Mouse (Mus musculus): ENCODE data around the gene Samd13. TPM values are rescaled to one million over a fixed set of nuclear protein-coding genes. Genes with fewer than 3 reads are reported as not detected.

Samd13 gene
- polyA plus RNA-seq, 2 experiments = 0.06 to 0.15 TPM

- Histone ChIP-seq H3K9ac (replicated peaks) (no peak overlapping the region), H3K27ac (no peak overlapping the region), H3K27me3 (ENCODE audit: control insufficient read depth, insufficient read depth, low read length) (no peaks in the 10 kb centered on the region; the same call in 1 of the 2 replicates), H3K4me1 (replicated peaks; ENCODE audit: control insufficient read depth in 2 of 2, insufficient read depth in 2 of 2, low read length in 1 of 2) (peaks cover 0 to 4% of the 10 kb centered on the region in 2 experiments; a peak in 1 of 4 replicates), H3K4me2 (ENCODE audit: low read depth) (no peak overlapping the region), H3K9me3 (ENCODE audit: control insufficient read depth, low read length) (no peaks in the 10 kb centered on the region), H3K36me3 (replicated peaks; ENCODE audit: control insufficient read depth, insufficient read depth, low read depth) (no peaks in the 10 kb centered on the region), H3K4me3 (ENCODE audit: insufficient read depth in 1 of 2, low read depth in 2 of 2, low read length in 2 of 2) (no peak overlapping the region)
- WGBS (ENCODE audit: insufficient replicate concordance) = 60% methylated on average over 7 of the region's 7 CpGs
- DNase-seq (ENCODE audit: low read depth in 3 of 3, low spot score in 3 of 3) (no peak), ATAC-seq (ENCODE audit: insufficient read depth) (no peak)
- TF ChIP-seq CTCF (IDR thresholded peaks at IDR 0.05; ENCODE audit: low read depth) (no peak), EP300 (IDR thresholded peaks at IDR 0.05; ENCODE audit: low read depth) (no peak)
Measured at GRCm38 (mm10) chr3:146712305-146712704, 26.9 kb upstream of the Samd13 start.

- no peak for ATAC-seq (ENCODE audit: insufficient read depth)
- Histone ChIP-seq H3K9me3 (ENCODE audit: control insufficient read depth, low read length) (no peaks in the 10 kb centered on the region), H3K4me3 (ENCODE audit: insufficient read depth in 1 of 2, low read depth in 2 of 2, low read length in 2 of 2) (no peak overlapping the region), H3K4me1 (replicated peaks; ENCODE audit: control insufficient read depth in 2 of 2, insufficient read depth in 2 of 2, low read length in 1 of 2) (peaks cover 0 to 4% of the 10 kb centered on the region in 2 experiments; a peak in 1 of 4 replicates), H3K27me3 (ENCODE audit: control insufficient read depth, insufficient read depth, low read length) (no peaks in the 10 kb centered on the region; the same call in 1 of the 2 replicates), H3K4me2 (ENCODE audit: low read depth) (no peak overlapping the region), H3K27ac (no peak overlapping the region), H3K9ac (replicated peaks) (no peak overlapping the region), H3K36me3 (replicated peaks; ENCODE audit: control insufficient read depth, insufficient read depth, low read depth) (no peaks in the 10 kb centered on the region)
- TF ChIP-seq CTCF (IDR thresholded peaks at IDR 0.05; ENCODE audit: low read depth) = no peak
- TF ChIP-seq EP300 (IDR thresholded peaks at IDR 0.05; ENCODE audit: low read depth) = no peak
- DNase-seq (ENCODE audit: low read depth in 3 of 3, low spot score in 3 of 3) = no peak
- WGBS (ENCODE audit: insufficient replicate concordance) = 40% methylated on average over 6 of the region's 6 CpGs
Measured at GRCm38 (mm10) chr3:146711559-146711958, 26.2 kb upstream of the Samd13 start.

DNA sequence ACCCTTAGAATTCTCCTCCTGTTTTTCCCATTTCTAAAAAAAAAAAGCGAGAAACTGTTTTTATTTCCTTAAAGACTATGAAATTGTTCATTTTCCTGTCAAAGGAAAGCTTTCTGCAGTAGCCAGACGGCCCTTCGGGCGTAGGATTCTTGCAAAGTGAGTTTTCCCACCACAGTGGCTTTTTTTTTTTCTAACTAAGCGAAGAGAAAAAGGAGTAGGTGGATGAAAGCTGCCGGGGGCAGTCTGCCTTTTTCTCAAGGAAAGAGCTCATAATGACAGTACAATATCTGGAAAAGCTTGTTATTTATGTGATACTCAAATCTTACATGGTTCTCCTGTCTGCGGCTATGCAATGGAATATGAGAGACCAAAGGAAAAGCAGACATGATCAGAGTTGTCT lies 25.7 kb upstream of the Samd13 start:
- Histone ChIP-seq H3K9me3 (ENCODE audit: control insufficient read depth, low read length) (no peaks in the 10 kb centered on the region), H3K4me1 (replicated peaks; ENCODE audit: control insufficient read depth in 2 of 2, insufficient read depth in 2 of 2, low read length in 1 of 2) (peaks cover 0 to 4% of the 10 kb centered on the region in 2 experiments; a peak in 1 of 4 replicates), H3K36me3 (replicated peaks; ENCODE audit: control insufficient read depth, insufficient read depth, low read depth) (no peaks in the 10 kb centered on the region), H3K4me3 (ENCODE audit: insufficient read depth in 1 of 2, low read depth in 2 of 2, low read length in 2 of 2) (no peak overlapping the region), H3K4me2 (ENCODE audit: low read depth) (no peak overlapping the region), H3K27me3 (ENCODE audit: control insufficient read depth, insufficient read depth, low read length) (no peaks in the 10 kb centered on the region; the same call in 1 of the 2 replicates), H3K9ac (replicated peaks) (no peak overlapping the region), H3K27ac (no peak overlapping the region)
- no peak for DNase-seq (ENCODE audit: low read depth in 3 of 3, low spot score in 3 of 3)
- WGBS (ENCODE audit: insufficient replicate concordance) = 77% methylated on average over 7 of the region's 7 CpGs
- no peak for TF ChIP-seq CTCF (IDR thresholded peaks at IDR 0.05; ENCODE audit: low read depth)
- TF ChIP-seq EP300 (IDR thresholded peaks at IDR 0.05; ENCODE audit: low read depth) = no peak
- no peak for ATAC-seq (ENCODE audit: insufficient read depth)

DNA sequence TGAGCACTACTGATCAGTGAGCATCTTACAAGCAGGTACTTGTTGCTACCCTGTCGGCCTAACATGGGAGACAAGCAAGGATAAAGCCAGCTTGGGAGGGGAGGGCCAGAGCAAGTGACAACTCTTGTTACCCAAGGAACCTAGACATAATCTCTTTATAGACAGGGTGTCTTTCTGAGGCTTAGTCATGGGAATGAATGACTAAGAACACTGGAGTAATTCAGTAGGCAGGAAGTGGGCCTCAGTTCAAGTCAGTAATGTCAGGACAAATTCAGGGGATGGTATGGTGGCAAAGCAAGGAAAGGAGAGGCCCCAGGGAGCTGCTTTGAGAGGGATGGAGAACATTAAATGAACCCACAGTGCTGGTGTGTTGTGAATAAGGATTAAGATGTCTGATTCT lies 23.7 kb upstream of the Samd13 start:
- 59% methylated on average over 1 of the region's 1 CpGs for WGBS (ENCODE audit: insufficient replicate concordance)
- no peak for ATAC-seq (ENCODE audit: insufficient read depth)

GRCm38 (mm10) chr3:146708381-146708780 lies 23.0 kb upstream of the Samd13 start:
- TF ChIP-seq CTCF (IDR thresholded peaks at IDR 0.05; ENCODE audit: low read depth) (no peak), EP300 (IDR thresholded peaks at IDR 0.05; ENCODE audit: low read depth) (no peak)
- peaks cover 0 to 4% of the 10 kb centered on the region in 2 experiments; a peak in 1 of 4 replicates for H3K4me1 ChIP-seq (replicated peaks; ENCODE audit: control insufficient read depth in 2 of 2, insufficient read depth in 2 of 2, low read length in 1 of 2)
- no peak overlapping the region for H3K9ac ChIP-seq (replicated peaks)
- no peak overlapping the region for H3K4me3 ChIP-seq (ENCODE audit: insufficient read depth in 1 of 2, low read depth in 2 of 2, low read length in 2 of 2)
- no peaks in the 10 kb centered on the region for H3K9me3 ChIP-seq (ENCODE audit: control insufficient read depth, low read length)
- H3K4me2 ChIP-seq (ENCODE audit: low read depth) = no peak overlapping the region
- H3K36me3 ChIP-seq (replicated peaks; ENCODE audit: control insufficient read depth, insufficient read depth, low read depth) = no peaks in the 10 kb centered on the region
- no peak overlapping the region for H3K27ac ChIP-seq
- H3K27me3 ChIP-seq (ENCODE audit: control insufficient read depth, insufficient read depth, low read length) = no peaks in the 10 kb centered on the region; the same call in 1 of the 2 replicates
- ATAC-seq (ENCODE audit: insufficient read depth) (peak; percentile 70), DNase-seq (ENCODE audit: low read depth in 3 of 3, low spot score in 3 of 3) (no peak)
- 54% methylated on average over 3 of the region's 3 CpGs for WGBS (ENCODE audit: insufficient replicate concordance)

More for the DNA sequence above, 23.7 kb upstream of the Samd13 start:
- Histone ChIP-seq H3K4me3 (ENCODE audit: insufficient read depth in 1 of 2, low read depth in 2 of 2, low read length in 2 of 2) (no peak overlapping the region), H3K4me2 (ENCODE audit: low read depth) (no peak overlapping the region), H3K27me3 (ENCODE audit: control insufficient read depth, insufficient read depth, low read length) (no peaks in the 10 kb centered on the region; the same call in 1 of the 2 replicates), H3K9me3 (ENCODE audit: control insufficient read depth, low read length) (no peaks in the 10 kb centered on the region), H3K27ac (no peak overlapping the region), H3K4me1 (replicated peaks; ENCODE audit: control insufficient read depth in 2 of 2, insufficient read depth in 2 of 2, low read length in 1 of 2) (peaks cover 0 to 4% of the 10 kb centered on the region in 2 experiments; a peak in 1 of 4 replicates), H3K9ac (replicated peaks) (no peak overlapping the region), H3K36me3 (replicated peaks; ENCODE audit: control insufficient read depth, insufficient read depth, low read depth) (no peaks in the 10 kb centered on the region)
- no peak for DNase-seq (ENCODE audit: low read depth in 3 of 3, low spot score in 3 of 3)
- TF ChIP-seq CTCF (IDR thresholded peaks at IDR 0.05; ENCODE audit: low read depth) (no peak), EP300 (IDR thresholded peaks at IDR 0.05; ENCODE audit: low read depth) (no peak)
